Mouse (Mus musculus): ENCODE measurements around the gene Cep95.
"Not testable (repeated sequence)": the region's sequence is repeated elsewhere in the genome, so short reads cannot be mapped to it uniquely, and the experiment has no call there.

The Cep95 gene

GRCm38 (mm10) chr11:106788775-106789459 is at the start of gene Cep95, which contains the start of gene Ddx5:
TSS of gene Cep95 (plus strand) at chr11:106789252.
TSS of gene Ddx5 (minus strand) at chr11:106789185.
- peak in 1 of 2 experiments; percentile 97 for DNase-seq (ENCODE audit: low spot score in 2 of 2)

GRCm38 (mm10) chr11:106740724-106741123 is 48.3 kb upstream of the Cep95 start:
- not testable (repeated sequence) for DNase-seq (ENCODE audit: low spot score in 2 of 2)

GRCm38 (mm10) chr11:106741232-106741631 is 47.8 kb upstream of the Cep95 start:
- DNase-seq (ENCODE audit: low spot score in 2 of 2): no peak

GRCm38 (mm10) chr11:106741826-106742225 is 47.2 kb upstream of the Cep95 start:
- no peak for DNase-seq (ENCODE audit: low spot score in 2 of 2)

GRCm38 (mm10) chr11:106742388-106742841 is 46.6 kb upstream of the Cep95 start:
- DNase-seq (ENCODE audit: low spot score in 2 of 2): no peak

- no peak for DNase-seq (ENCODE audit: low spot score in 2 of 2)
These were observed 44.1 kb upstream of the Cep95 start for GRCm38 (mm10) chr11:106744949-106745348.

- not testable (repeated sequence) for DNase-seq (ENCODE audit: low spot score in 2 of 2)
These were observed 39.4 kb upstream of the Cep95 start for GRCm38 (mm10) chr11:106749557-106750120.

GRCm38 (mm10) chr11:106750121-106750751 is 38.8 kb upstream of the Cep95 start, which contains the start of gene Pecam1:
TSS of gene Pecam1 (minus strand) at chr11:106750628.
- no peak for DNase-seq (ENCODE audit: low spot score in 2 of 2)

- DNase-seq (ENCODE audit: low spot score in 2 of 2): no peak
These were observed 37.7 kb upstream of the Cep95 start, which contains the start of gene Milr1 for GRCm38 (mm10) chr11:106751039-106752018. TSS of gene Milr1 (plus strand) at chr11:106751226.

GRCm38 (mm10) chr11:106752103-106752502 is 36.9 kb upstream of the Cep95 start:
- DNase-seq (ENCODE audit: low spot score in 2 of 2): no peak

GRCm38 (mm10) chr11:106753314-106753713 is 35.7 kb upstream of the Cep95 start:
- DNase-seq (ENCODE audit: low spot score in 2 of 2): no peak

- no peak for DNase-seq (ENCODE audit: low spot score in 2 of 2)
These were observed 33.5 kb upstream of the Cep95 start for GRCm38 (mm10) chr11:106755583-106755982.

- no peak for DNase-seq (ENCODE audit: low spot score in 2 of 2)
These were observed 30.0 kb upstream of the Cep95 start for GRCm38 (mm10) chr11:106759028-106759427.

GRCm38 (mm10) chr11:106760511-106760910 is 28.5 kb upstream of the Cep95 start:
- DNase-seq (ENCODE audit: low spot score in 2 of 2): no peak

GRCm38 (mm10) chr11:106762139-106762799 is 26.8 kb upstream of the Cep95 start:
- no peak for DNase-seq (ENCODE audit: low spot score in 2 of 2)

- no peak for DNase-seq (ENCODE audit: low spot score in 2 of 2)
These were observed 26.3 kb upstream of the Cep95 start for GRCm38 (mm10) chr11:106762800-106763185.

GRCm38 (mm10) chr11:106766611-106767162 is 22.4 kb upstream of the Cep95 start:
- DNase-seq (ENCODE audit: low spot score in 2 of 2): no peak

- no peak for DNase-seq (ENCODE audit: low spot score in 2 of 2)
These were observed 21.5 kb upstream of the Cep95 start for GRCm38 (mm10) chr11:106767516-106767915.

- no peak for DNase-seq (ENCODE audit: low spot score in 2 of 2)
These were observed 18.7 kb upstream of the Cep95 start for GRCm38 (mm10) chr11:106770195-106770974.

- no peak for DNase-seq (ENCODE audit: low spot score in 2 of 2)
These were observed 16.0 kb upstream of the Cep95 start for GRCm38 (mm10) chr11:106773061-106773460.

Data from frontal cortex, postnatal 25 days (tissue).